Mouse (Mus musculus) embryonic facial prominence, embryonic 13.5 days (tissue): ENCODE measurements around the gene Tmco4. TPM values are rescaled to one million over a fixed set of nuclear protein-coding genes. Genes with fewer than 3 reads are reported as not detected.
"Not testable (repeated sequence)": the region's sequence is repeated elsewhere in the genome, so short reads cannot be mapped to it uniquely, and the experiment has no call there.

Source experiments
- ATAC-seq: fragments of 200-750 bp; cut with Nextera tagmentation; 2 replicates; pipeline ENCODE4 v1.8.0; 2017; ENCODE audit warnings: low read depth; ENCODE audit not compliant: insufficient number of reproducible peaks, insufficient read depth, low FRiP score, low TSS enrichment
- H3K27ac ChIP-seq: fragments of 300-500 bp; sonication (generic); 2 replicates; pipeline ENCODE4 v1.5.1; 2015; ENCODE audit warnings: moderate library complexity, mild to moderate bottlenecking, inconsistent platforms
- H3K27me3 ChIP-seq: fragments of 300-500 bp; sonication (generic); 2 replicates; pipeline ENCODE4 v1.6.1; 2015; ENCODE audit warnings: mild to moderate bottlenecking, inconsistent platforms
- H3K36me3 ChIP-seq: fragments of 300-500 bp; sonication (generic); 2 replicates; pipeline ENCODE4 v1.6.1; 2015; ENCODE audit warnings: mild to moderate bottlenecking, inconsistent platforms
- H3K4me1 ChIP-seq: fragments of 300-500 bp; sonication (generic); 2 replicates; pipeline ENCODE4 v1.6.1; 2015; ENCODE audit warnings: inconsistent platforms
- H3K4me2 ChIP-seq: fragments of 300-500 bp; sonication (generic); 2 replicates; pipeline ENCODE4 v1.6.1; 2015; ENCODE audit warnings: moderate library complexity, mild to moderate bottlenecking, inconsistent platforms
- H3K4me3 ChIP-seq: fragments of 300-500 bp; sonication (generic); 2 replicates; pipeline ENCODE4 v1.5.1; 2015; ENCODE audit warnings: mild to moderate bottlenecking, inconsistent platforms
- H3K9ac ChIP-seq: fragments of 300-500 bp; sonication (generic); 2 replicates; pipeline ENCODE4 v1.6.1; 2015; ENCODE audit warnings: mild to moderate bottlenecking, inconsistent platforms
- H3K9me3 ChIP-seq: fragments of 300-500 bp; sonication (generic); 2 replicates; pipeline ENCODE4 v1.6.1; 2016; ENCODE audit warnings: inconsistent platforms
- WGBS: fragments of 180-500 bp; shearing (Covaris S2); methylation state at CpG from one replicate; pipeline ENCODE4 v1.1.7; 2015; ENCODE audit warnings: mixed read lengths; 5-methylcytosine and 5-hydroxymethylcytosine counted together
- polyA plus RNA-seq: library from polyadenylated mRNA; unstranded; fragments of >200 nt; fragmentation: Nextera tagmentation; extraction: Ambion mirVana; gene quantifications from 2 replicates; pipeline ENCODE4 v1.2.1, GENCODE M21; 2015

The Tmco4 gene
- polyA plus RNA-seq, 1 experiment from 2014 or later: 3.3 TPM

DNA sequence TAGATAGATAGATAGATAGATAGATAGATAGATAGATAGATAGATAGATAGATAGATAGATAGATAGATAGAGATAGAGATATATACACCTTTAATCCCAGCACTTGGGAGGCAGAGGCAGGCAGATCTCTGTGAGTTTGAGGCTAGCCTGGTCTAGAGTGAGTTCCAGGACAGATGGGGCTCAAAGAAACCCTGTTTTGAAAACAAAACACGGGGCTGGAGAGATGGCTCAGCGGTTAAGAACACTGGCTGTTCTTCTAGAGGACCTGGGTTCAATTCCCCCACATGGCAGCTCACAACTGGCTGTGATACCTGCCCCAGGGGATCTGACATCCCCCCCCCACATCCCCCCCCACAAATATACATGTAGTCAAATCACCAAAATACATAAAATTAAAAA, 1.9 kb downstream of the Tmco4 start:
- H3K4me2 ChIP-seq, H3K4me3 ChIP-seq, H3K36me3 ChIP-seq, H3K27ac ChIP-seq, H3K9me3 ChIP-seq, H3K27me3 ChIP-seq, ATAC-seq, H3K9ac ChIP-seq: not testable (repeated sequence)
- H3K4me1 ChIP-seq: peaks cover 15% of the 10 kb centered on the region; the same call in 1 of the 2 replicates
- WGBS: 81% methylated on average over 2 of the region's 2 CpGs

DNA sequence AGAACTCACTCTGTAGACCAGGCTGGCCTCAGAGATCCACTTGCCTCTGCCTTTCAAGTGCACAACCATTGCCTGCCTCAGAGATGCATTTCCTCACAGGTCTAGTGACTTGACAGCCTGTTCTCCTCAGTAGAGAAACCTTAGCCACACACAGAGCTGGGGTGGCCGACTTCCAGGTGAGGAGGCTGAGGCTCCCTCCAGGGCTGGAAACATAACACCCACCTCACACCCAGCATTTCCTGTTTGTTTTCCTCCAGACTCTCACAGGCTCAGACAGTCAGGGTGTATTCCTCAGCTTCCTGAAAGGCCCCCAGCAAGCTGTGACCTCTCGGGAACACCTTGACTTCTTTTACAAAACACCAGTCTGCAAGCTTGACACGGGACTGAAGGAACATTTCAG, 2.5 kb downstream of the Tmco4 start:
- ATAC-seq: no peak
- Histone ChIP-seq H3K4me1 (peaks cover 15% of the 10 kb centered on the region; the same call in 1 of the 2 replicates), H3K9ac (no peak overlapping the region), H3K4me2 (no peak overlapping the region), H3K9me3 (no peaks in the 10 kb centered on the region), H3K36me3 (no peaks in the 10 kb centered on the region), H3K4me3 (no peak overlapping the region), H3K27me3 (no peaks in the 10 kb centered on the region), H3K27ac (no peak overlapping the region)
- 35% methylated on average over 3 of the region's 3 CpGs for WGBS

DNA sequence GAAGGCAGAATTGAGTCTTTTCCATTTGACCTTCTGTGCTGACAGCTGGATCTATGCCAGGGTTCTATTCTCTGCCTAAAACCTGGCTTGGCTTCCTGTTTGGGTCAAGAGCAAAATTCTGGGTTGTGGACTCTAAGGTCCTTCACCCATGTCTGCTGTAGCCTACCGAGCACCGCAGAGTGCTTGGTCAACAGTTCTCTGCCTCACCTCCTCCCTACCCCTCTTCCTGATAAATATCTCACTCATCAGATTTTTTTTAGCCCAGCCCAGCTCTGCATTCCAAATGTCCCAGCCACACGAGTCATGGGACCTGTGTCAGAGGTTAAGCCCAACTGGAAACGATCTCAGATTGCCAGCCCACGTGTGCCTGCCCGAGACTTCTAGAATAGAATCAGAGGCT, 3.4 kb downstream of the Tmco4 start:
- Histone ChIP-seq H3K4me1 (peaks cover 15% of the 10 kb centered on the region; the same call in 1 of the 2 replicates), H3K27me3 (no peaks in the 10 kb centered on the region), H3K9ac (no peak overlapping the region), H3K4me3 (no peak overlapping the region), H3K27ac (no peak overlapping the region), H3K9me3 (no peaks in the 10 kb centered on the region), H3K36me3 (no peaks in the 10 kb centered on the region), H3K4me2 (no peak overlapping the region)
- 64% methylated on average over 6 of the region's 6 CpGs for WGBS
- ATAC-seq: no peak

DNA sequence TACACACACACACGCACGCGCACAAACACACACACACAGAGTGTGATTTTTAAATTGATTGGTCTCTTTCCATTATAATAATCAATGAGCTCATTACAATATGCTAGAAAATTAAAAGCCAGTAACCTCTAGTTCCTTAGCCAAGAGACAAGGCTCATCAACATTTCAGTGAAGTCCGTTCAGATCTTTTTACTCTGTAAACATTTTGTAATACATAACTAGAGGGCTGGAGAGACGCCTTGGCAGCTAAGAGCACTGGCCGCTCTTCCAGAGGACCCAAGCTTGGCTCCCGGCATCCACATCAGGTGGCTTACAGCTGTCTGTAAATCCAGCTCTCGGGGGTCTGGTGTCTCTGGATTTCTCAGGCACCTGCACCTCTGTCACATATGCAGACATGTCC, 7.3 kb downstream of the Tmco4 start:
- H3K4me1 ChIP-seq: no peaks in the 10 kb centered on the region
- 83% methylated on average over 8 of the region's 8 CpGs for WGBS
- no peak overlapping the region for H3K4me3 ChIP-seq
- H3K27me3 ChIP-seq: no peaks in the 10 kb centered on the region
- no peak overlapping the region for H3K9ac ChIP-seq
- H3K27ac ChIP-seq: no peak overlapping the region
- H3K9me3 ChIP-seq: peaks cover 3% of the 10 kb centered on the region; the same call in 1 of the 2 replicates
- no peak overlapping the region for H3K4me2 ChIP-seq
- ATAC-seq: no peak
- H3K36me3 ChIP-seq: no peaks in the 10 kb centered on the region

DNA sequence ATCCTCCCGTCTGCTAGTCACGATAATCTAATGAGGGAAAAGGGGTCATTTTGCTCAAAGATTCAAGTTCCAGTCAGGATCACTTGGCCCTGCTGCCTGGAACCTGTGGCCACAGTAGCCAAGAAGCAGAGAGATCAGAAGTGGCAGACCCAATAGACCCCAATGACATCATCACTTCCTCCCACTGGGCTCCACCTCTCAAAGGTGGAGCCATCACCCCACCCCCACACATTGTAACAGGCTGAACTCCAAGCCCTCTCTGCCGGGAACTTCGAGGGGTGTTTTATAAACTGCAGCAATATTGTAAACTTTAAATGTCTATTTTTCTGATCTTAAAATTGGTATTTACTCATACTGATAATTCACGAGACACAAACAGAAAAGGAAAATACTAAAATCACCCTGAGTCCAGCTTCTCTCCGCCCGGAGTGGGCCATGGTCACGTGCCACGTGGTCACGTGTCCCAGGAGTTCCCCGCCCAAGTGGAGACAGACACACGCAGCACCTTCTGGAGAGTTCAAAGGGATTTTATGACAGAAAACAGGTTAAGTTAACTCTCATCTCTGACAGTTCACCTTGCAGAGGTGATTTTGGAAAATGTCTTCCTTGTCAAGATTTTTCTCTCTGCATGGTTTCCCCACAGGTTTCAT, 8.2 kb downstream of the Tmco4 start:
- no peak for ATAC-seq
- Histone ChIP-seq H3K27ac (no peak overlapping the region), H3K9me3 (peaks cover 3% of the 10 kb centered on the region; the same call in 1 of the 2 replicates), H3K4me1 (no peaks in the 10 kb centered on the region), H3K9ac (no peak overlapping the region), H3K4me3 (0 out of 2 replicates have a peak overlapping the region, but pooled peaks have one; percentile 12), H3K4me2 (peak overlapping the region; percentile 33), H3K36me3 (no peaks in the 10 kb centered on the region), H3K27me3 (no peaks in the 10 kb centered on the region)
- 21% methylated on average over 12 of the region's 12 CpGs for WGBS

DNA sequence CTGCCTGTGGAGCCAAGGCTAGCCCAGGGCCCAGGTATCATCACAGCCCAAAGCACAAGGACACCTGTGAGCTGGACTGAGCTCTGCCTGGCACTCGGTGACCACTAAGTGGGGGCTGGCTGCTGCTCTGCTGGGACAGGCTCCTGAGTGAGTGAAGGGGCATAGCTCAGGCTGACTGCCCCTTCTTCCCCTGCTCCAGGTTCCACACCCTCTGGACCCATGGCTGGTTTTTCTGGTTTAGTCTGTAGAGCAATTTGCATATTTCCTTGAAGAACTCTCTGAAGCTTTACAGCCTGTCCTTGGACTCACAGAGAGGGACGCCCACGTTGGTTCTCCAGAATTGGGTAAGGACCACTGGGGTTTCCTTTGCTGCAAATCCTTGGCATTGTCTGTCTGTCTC, 10.7 kb downstream of the Tmco4 start:
- 63% methylated on average over 3 of the region's 3 CpGs for WGBS
- Histone ChIP-seq H3K4me1 (no peaks in the 10 kb centered on the region), H3K4me3 (no peak overlapping the region), H3K27me3 (no peaks in the 10 kb centered on the region), H3K9ac (no peak overlapping the region), H3K4me2 (no peak overlapping the region), H3K9me3 (peaks cover 3% of the 10 kb centered on the region; the same call in 1 of the 2 replicates), H3K36me3 (no peaks in the 10 kb centered on the region), H3K27ac (no peak overlapping the region)
- no peak for ATAC-seq

DNA sequence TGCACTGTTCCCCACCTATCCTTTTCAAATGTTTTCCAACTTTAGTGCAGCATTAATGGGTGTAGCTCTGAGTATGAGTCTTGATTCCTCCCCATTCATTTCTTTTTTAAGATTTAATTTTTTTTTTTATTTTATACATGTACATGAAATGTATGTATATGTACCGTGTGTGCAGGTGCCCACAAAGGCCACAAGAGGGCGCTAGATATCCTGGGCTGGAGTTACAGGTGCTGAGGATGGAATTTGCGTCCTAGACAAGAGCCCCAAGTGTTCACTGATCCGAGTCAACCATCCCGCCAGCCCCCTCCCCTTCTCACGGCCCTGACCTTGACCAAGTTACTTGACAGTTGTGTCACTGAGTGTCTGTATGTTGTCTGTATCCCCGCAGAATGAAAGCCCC, 12.1 kb downstream of the Tmco4 start:
- Histone ChIP-seq H3K9me3 (peaks cover 3% of the 10 kb centered on the region; the same call in 1 of the 2 replicates), H3K27me3 (no peaks in the 10 kb centered on the region), H3K9ac (no peak overlapping the region), H3K4me3 (no peak overlapping the region), H3K36me3 (no peaks in the 10 kb centered on the region), H3K4me1 (no peaks in the 10 kb centered on the region), H3K27ac (no peak overlapping the region), H3K4me2 (no peak overlapping the region)
- ATAC-seq: no peak
- 74% methylated on average over 7 of the region's 7 CpGs for WGBS

DNA sequence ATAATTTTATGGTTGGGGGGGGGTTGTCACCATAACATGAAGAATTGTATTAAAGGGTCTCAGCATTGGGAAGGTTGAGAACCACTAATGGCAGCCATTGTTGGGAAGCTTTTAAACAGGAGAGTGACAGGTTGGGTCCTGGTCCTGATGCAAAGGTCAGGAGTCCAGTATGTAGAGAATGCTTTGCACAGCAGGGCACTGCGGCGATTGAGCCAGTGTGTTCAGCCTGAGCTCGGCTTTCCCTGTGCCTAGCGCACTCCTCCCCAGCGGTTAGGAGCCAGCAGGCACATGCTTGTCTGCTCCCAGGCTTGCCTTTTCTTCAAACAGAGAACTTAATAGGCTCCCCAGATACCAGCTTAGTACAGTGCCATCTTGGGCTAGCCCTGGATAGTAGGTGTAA, 13.6 kb downstream of the Tmco4 start:
- H3K36me3 ChIP-seq: no peaks in the 10 kb centered on the region
- H3K27me3 ChIP-seq: no peaks in the 10 kb centered on the region
- 61% methylated on average over 5 of the region's 5 CpGs for WGBS

DNA sequence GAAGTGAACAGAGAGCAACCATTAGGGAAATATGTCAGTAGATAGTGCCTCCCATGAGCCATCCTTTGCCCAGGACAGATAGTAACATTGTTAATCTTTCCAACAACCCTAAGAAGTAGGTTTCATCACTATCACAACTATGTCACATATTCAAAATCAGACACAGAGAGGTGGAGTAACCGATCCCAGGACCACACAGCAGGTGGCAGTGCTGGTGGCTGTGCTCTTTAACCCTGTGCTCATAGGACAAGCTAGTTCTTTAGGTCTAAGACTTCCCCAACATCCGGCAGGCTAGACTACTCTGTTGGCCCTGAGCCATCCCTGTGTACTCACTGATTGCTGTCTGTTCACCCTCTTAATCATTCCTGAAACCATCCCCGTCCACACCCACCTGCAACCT, 21.7 kb downstream of the Tmco4 start:
- Histone ChIP-seq H3K27me3 (no peaks in the 10 kb centered on the region), H3K9me3 (no peaks in the 10 kb centered on the region), H3K4me2 (no peak overlapping the region), H3K4me1 (no peaks in the 10 kb centered on the region), H3K36me3 (no peaks in the 10 kb centered on the region), H3K4me3 (no peak overlapping the region), H3K27ac (no peak overlapping the region), H3K9ac (no peak overlapping the region)
- no peak for ATAC-seq
- 77% methylated on average over 3 of the region's 3 CpGs for WGBS

More for the DNA sequence above, 13.6 kb downstream of the Tmco4 start:
- Histone ChIP-seq H3K4me1 (no peaks in the 10 kb centered on the region), H3K4me2 (no peak overlapping the region), H3K9me3 (peaks cover 3% of the 10 kb centered on the region; the same call in 1 of the 2 replicates), H3K4me3 (no peak overlapping the region), H3K27ac (no peak overlapping the region), H3K9ac (no peak overlapping the region)
- no peak for ATAC-seq

DNA sequence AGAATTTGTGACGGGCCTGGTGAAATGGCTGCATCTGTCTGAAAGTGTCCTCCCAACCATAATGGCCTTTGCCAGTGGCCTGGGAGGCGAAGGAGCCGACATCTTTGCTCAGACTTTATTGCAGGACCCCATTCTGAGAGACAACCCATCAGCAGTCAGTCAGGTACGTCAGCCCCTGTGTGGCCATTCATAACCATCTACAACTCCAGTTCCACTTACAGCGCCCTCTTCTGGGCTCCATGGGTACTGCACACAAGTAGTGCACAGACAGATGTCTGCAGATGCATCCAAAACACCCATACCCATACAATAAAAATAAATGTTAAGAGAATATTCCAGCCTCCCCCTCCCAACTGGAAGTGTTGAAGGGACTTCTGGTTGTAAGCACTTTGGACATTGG, 23.7 kb downstream of the Tmco4 start:
- no peak overlapping the region for H3K4me2 ChIP-seq
- no peak for ATAC-seq
- 68% methylated on average over 5 of the region's 5 CpGs for WGBS
- no peak overlapping the region for H3K27ac ChIP-seq
- no peak overlapping the region for H3K9ac ChIP-seq
- H3K27me3 ChIP-seq: no peaks in the 10 kb centered on the region
- H3K9me3 ChIP-seq: no peaks in the 10 kb centered on the region
- no peak overlapping the region for H3K4me3 ChIP-seq
- no peaks in the 10 kb centered on the region for H3K4me1 ChIP-seq
- H3K36me3 ChIP-seq: no peaks in the 10 kb centered on the region

DNA sequence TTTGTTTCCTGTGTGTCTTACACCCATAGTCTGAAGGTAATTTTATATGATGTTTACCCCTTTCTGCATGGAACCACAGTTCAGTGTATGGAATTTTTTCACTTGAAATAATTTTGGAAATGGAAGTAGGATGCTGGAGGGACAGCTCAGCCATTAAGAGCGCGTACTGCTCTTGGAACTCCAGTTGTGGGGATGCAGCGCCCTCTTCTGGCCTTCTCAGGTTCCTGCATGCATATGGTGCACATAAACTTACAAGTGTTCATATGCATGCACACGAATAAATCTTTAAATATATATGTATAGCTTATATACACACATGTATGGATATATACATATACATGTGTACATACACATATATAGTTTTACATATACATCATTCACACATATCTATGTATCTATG, 24.4 kb downstream of the Tmco4 start:
- H3K4me3 ChIP-seq: no peak overlapping the region
- H3K4me1 ChIP-seq: no peaks in the 10 kb centered on the region
- H3K9me3 ChIP-seq: no peaks in the 10 kb centered on the region
- no peak overlapping the region for H3K4me2 ChIP-seq
- WGBS: 86% methylated on average over 4 of the region's 4 CpGs
- no peak overlapping the region for H3K27ac ChIP-seq
- H3K27me3 ChIP-seq: no peaks in the 10 kb centered on the region
- no peak for ATAC-seq
- H3K36me3 ChIP-seq: no peaks in the 10 kb centered on the region
- H3K9ac ChIP-seq: no peak overlapping the region

DNA sequence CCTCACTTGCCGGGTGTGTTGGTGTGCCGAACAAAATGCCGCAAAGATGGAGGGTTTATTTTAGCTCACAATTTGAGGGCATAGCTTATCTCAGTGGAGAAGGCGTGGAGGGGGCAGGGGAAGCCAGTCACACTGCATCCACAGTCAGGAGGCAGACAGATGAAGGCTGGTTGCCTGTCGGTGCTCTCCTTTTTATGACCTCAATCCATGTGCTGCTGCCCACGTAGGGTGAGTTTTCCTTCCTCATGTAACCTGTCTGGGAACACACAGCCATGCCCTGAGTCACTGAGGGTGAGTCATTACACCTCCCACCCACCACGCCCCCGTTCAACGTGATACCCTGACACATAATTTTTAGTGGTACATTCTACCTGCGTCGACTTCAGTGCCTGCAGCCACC, 25.9 kb downstream of the Tmco4 start:
- ATAC-seq: no peak
- Histone ChIP-seq H3K4me1 (no peaks in the 10 kb centered on the region), H3K4me2 (no peak overlapping the region), H3K9ac (no peak overlapping the region), H3K9me3 (no peaks in the 10 kb centered on the region), H3K27me3 (no peaks in the 10 kb centered on the region), H3K36me3 (no peaks in the 10 kb centered on the region), H3K27ac (no peak overlapping the region), H3K4me3 (no peak overlapping the region)
- WGBS: 83% methylated on average over 11 of the region's 11 CpGs
